Mouse (Mus musculus): ENCODE measurements at regions not wholly inside any gene's neighbourhood (a gene's known extent, or its start where the extent isn't known, plus 50 kb on each side); places are given as distances from the start of the nearest gene placed in this dataset.
"Not testable (repeated sequence)": the region's sequence is repeated elsewhere in the genome, so short reads cannot be mapped to it uniquely, and the experiment has no call there.

DNA sequence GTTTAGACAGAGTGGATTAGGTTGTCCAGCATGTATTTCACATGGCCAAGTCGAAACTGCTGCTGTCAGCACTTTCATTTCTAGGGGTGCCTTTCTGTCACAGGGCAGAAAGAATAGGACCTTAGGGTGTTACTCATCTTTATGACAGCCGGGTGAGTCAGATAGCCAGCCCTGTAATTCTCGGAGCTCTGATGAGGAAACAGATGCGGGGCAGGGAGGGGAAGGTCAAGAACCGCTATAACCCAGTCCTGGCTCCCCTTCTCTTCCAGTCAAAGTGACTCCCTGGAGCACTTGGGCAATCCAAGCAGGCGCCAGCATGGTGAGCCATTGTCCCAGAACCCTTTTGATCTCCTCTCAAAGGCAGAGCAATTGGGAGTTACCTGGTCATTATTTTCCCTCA, 69.4 kb upstream of the Jarid2 start:
- no peak for ATAC-seq (replicated peaks; ENCODE audit: low read depth, poor library complexity, severe bottlenecking)

DNA sequence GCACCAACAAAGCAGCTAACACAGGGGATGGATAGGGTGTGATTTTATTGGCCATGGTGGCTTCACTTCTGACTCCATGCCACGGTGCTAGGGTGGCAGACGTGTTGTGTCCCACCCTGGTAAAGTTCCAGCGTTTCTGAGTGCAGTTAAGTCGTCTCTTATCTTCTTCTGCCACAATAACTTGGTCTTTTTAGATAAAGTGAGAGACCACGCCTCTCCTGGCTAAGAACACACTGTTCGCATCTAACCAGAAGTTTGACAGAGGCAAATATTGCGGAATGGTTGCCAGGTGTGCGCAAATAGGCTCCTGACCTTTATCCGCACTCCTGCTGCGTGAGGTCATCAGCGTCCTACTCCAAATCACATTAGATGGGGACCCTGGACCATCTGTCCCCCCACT, 66.2 kb upstream of the Jarid2 start:
- ATAC-seq (replicated peaks; ENCODE audit: low read depth, poor library complexity, severe bottlenecking): peak; percentile 65

DNA sequence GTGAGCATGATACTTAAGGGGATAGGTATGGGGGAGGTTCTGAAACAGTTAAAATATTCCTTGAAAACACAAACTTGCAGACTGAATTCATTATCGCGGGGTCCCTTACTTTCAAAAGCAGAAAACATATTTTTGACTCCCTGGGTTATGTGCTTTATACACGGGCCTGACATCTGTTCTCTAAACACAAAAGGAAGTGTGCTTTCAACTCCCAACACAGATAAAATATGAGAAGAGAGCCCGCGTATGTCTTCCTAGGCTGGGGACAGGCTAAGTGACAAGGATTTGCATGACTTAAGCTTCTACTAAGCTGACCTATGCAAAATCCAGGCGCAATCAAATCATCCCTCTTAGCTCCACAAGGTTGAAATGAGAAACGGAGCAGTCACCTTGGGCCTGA, 65.5 kb upstream of the Jarid2 start:
- peak; percentile 62 for ATAC-seq (replicated peaks; ENCODE audit: low read depth, poor library complexity, severe bottlenecking)

DNA sequence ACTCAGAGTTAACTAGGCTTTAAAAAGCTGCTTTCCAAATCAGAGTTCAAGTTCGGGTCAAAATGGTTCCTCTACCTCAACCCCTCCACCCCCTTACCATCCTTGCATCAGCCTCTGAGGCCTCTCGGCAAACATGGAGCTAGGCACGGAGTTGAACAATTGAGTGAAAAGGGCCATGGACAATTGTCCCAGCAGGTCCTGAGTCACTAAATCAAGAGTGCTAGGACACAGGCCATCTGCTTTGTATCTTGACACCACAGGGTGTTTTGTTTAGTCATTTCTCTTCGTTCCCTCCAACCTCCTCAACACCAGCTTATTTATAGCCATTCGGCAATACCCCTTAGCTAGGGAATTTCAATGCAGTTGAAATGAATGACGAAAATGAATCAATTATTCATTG, 59.5 kb upstream of the Jarid2 start:
- no peak for ATAC-seq (replicated peaks; ENCODE audit: low read depth, poor library complexity, severe bottlenecking)

DNA sequence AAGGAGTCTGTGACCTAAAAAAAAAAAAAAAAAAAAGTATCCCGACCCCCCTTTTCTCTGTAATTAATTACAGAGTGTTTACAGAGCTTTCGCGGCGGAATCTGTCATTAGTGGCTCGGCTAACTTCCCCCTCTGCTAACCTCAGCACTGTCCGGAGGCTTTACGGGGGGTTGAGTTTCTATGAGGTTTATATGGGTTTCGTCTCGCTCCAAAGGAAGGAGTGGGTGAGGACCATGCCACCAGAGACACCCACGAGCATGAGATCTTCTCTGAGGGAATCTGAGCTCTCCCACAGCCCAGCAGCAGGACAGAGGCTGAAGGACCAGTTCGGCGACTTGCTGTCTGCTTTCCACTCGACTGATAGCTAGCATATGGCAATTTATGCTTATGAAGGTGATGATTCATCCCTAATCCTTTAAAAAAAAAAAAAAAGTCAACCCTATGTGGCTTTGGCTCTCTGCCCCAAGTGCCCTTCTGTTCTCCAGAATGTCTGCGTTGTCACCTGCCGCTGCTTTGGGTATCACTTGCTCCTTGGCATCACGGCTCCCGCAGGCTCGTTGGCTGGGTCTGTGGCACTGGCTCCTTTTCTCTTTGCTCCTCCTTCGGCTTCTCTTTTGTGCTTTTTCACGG, 55.8 kb upstream of the Jarid2 start:
- ATAC-seq (replicated peaks; ENCODE audit: low read depth, poor library complexity, severe bottlenecking): peak; percentile 52

DNA sequence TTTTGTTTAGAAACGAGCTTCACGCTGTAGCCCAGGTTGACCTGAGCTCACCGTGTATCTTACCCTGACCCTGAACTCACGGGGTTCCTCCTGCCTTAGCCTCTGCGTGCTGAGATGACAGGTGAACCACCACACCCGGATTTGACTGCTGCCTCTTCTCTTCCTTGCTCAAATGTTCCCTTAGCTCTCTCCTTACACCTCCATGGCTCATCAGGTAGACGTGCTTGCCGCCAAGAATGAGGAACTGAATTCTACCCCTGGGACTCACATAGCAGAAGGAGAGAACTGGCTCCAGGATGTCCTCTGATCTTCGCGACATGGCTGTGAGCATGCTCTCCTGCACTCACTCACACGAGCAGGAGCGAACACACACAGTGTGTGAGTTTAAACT, 55.3 kb upstream of the Jarid2 start:
- ATAC-seq (replicated peaks; ENCODE audit: low read depth, poor library complexity, severe bottlenecking): peak; percentile 61

DNA sequence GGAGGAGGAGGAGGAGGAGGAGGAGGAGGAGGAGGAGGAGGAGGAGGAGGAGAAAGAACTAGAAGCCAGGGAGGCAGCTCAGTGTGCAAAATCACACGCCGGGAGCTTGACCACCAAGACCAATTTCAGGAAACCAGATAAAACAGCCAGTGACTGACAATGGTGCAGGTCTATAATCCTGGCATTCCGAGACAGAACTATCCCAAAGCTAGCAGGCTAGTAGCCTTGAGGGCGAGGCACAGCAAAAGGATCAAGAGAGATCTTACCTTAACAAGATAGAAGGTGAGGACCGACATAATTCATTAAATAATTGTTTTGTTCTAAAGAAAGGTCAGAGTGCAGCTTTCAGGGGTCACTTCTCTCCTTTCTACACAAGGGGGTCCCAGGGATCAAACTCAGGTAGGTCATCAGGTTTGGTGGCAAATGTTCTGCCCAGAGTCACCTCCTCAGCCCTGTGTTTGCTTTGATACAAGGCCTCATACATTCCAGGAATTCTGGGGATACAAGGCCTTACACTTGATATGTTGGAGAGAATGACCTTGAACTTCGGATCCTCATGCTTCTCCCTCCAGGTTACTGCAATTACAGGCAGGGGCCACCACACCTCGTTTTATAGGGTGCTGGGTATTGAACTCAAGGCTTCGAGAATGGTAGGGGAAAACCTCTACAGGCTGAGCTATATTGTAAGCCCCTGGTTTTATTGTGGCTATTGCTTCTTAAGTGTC, 54.2 kb upstream of the Jarid2 start:
- ATAC-seq (replicated peaks; ENCODE audit: low read depth, poor library complexity, severe bottlenecking): no peak

DNA sequence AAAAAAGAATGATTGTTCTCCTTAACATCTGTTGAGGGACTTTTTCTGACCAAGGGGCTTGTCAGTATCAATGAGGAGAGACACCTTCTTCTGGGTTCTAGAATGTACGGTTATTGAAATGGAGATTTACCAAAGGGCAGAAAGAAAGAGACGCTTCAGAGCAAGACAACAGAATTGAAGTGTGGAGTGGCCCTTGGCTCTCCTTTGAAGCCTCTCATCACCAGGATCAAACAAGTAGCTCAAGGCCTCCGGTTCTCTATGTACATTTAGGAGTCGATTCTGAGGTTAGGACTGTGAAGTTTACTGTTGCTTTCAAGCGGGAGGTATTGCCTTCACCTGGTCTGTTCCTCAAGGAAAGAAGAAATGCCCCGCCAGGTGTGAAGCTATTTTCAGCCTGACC, 53.2 kb upstream of the Jarid2 start:
- no peak for ATAC-seq (replicated peaks; ENCODE audit: low read depth, poor library complexity, severe bottlenecking)

DNA sequence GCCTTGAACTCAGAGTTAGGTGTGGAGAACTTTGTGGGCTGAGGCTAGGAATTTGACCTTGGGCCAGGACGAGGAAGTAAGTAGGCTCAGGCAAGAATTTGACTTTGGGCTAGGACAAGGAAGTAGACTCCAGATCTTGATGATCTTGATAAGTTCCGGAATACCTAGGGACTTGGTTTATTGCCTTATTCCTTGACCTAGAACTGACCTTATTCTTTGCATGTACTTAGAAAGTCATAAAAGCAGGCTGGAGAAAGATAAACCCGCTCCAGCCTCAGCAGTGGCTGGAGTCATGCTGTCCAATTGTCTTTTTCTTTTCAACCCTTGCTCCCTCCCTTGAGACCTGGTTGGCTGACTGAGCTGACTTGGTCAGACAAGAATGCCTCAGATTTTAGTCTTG, 51.2 kb upstream of the Jarid2 start:
- no peak for ATAC-seq (replicated peaks; ENCODE audit: low read depth, poor library complexity, severe bottlenecking)

DNA sequence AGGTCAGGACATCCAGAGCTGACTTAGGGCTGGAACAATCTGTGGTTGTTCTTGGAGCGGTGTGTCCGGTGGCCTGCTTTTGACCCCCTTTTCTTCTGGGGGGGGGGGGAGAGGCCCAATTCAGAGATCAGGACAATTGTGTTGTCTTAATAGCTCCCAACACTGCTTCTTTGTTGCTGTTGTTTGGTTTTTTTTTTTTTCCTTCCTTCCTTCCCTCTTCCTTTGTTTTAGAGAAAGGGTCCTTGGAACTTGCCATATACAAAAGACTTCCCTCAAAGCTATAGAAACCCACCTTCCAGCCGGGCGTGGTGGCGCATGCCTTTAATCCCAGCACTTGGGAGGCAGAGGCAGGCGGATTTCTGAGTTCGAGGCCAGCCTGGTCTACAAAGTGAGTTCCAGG, 49.8 kb upstream of the Jarid2 start:
- ATAC-seq (replicated peaks; ENCODE audit: low read depth, poor library complexity, severe bottlenecking): not testable (repeated sequence)
